Mouse (Mus musculus) macrophage (primary cell): Measurements from ENCODE around the gene Sbf2. TPM values are rescaled to one million over a fixed set of nuclear protein-coding genes. Genes with fewer than 3 reads are reported as not detected.

Source experiments
- H3K27ac ChIP-seq: fragments of 350-480 bp; formaldehyde crosslinking; 2 replicates; pipeline ENCODE4 v1.9.0; 2021
- H3K36me3 ChIP-seq: fragments of 350-480 bp; formaldehyde crosslinking; 2 replicates; pipeline ENCODE4 v1.9.0; 2021; ENCODE audit errors: inconsistent target
- H3K4me3 ChIP-seq: fragments of 350-480 bp; formaldehyde crosslinking; 2 replicates; pipeline ENCODE4 v1.9.0; 2021; ENCODE audit errors: inconsistent target
- H3K79me2 ChIP-seq: fragments of 350-480 bp; formaldehyde crosslinking; 2 replicates; pipeline ENCODE4 v1.9.0; 2021; ENCODE audit errors: inconsistent target
- WGBS: methylation state at CpG from one replicate; pipeline ENCODE4 v1.1.7; 2026; ENCODE audit warnings: inconsistent platforms; ENCODE audit not compliant: missing documents; 5-methylcytosine and 5-hydroxymethylcytosine counted together
- polyA plus RNA-seq: library from polyadenylated mRNA; stranded (reverse); fragments of 250-400 nt; gene quantifications from 3 replicates; pipeline ENCODE4 v1.2.4, GENCODE M21; 2018; ENCODE audit warnings: inconsistent platforms

Sbf2 gene
- polyA plus RNA-seq, 1 experiment from 2014 or later = 42.4 TPM

DNA sequence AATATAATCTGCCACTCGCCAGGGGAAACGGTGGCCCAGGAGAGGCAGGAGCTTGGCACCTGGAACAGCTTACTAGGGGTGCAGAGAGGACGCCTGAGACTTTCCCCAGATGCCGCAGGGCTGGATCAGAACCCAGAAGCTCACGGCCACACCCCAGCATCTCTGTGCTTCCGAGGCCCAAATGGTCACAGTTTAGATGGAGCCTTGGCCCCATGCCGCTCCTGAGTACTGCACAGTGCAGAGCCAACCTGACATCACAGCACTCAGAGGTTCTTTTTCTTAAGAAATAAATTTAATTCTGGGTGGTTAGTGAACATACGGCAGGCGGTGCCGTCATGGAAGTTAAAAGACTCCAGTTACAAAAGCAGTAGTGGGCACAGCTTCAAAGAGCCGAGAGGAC is 307.0 kb downstream of the Sbf2 start:
- H3K4me3 ChIP-seq = no peak overlapping the region
- H3K79me2 ChIP-seq = no peaks in the 10 kb centered on the region
- no peak overlapping the region for H3K27ac ChIP-seq
- peaks cover 33% of the 10 kb centered on the region for H3K36me3 ChIP-seq
- 94% methylated on average over 11 of the region's 11 CpGs for WGBS

DNA sequence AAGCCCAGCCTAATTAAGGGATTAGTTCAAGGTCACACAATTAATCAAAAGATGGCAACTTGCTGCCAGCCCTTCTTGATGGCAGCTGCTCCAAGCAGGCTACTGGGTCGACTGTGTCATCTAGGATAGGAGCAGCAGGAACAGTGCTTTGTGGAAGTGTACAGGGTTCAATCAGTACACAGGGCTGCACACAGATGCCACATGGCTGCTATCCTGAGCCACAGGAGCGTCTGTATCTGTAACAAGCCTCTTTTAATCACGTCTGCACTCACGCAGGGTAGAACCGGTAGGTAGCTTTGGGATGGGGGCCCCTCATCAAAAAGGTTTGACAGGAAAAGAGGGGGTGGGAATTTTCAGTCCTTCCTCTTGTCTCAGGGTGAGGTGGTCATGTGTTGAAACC is 308.4 kb downstream of the Sbf2 start:
- Histone ChIP-seq H3K27ac (no peak overlapping the region), H3K79me2 (no peaks in the 10 kb centered on the region), H3K36me3 (peaks cover 25% of the 10 kb centered on the region; the same call in 1 of the 2 replicates), H3K4me3 (no peak overlapping the region)
- WGBS = 97% methylated on average over 5 of the region's 5 CpGs

GRCm38 (mm10) chr7:110305486-110305885 is 309.2 kb downstream of the Sbf2 start:
- H3K4me3 ChIP-seq = no peak overlapping the region
- WGBS = 98% methylated on average over 4 of the region's 4 CpGs
- H3K36me3 ChIP-seq = peaks cover 22% of the 10 kb centered on the region; the same call in 1 of the 2 replicates
- no peak overlapping the region for H3K27ac ChIP-seq
- H3K79me2 ChIP-seq = no peaks in the 10 kb centered on the region

DNA sequence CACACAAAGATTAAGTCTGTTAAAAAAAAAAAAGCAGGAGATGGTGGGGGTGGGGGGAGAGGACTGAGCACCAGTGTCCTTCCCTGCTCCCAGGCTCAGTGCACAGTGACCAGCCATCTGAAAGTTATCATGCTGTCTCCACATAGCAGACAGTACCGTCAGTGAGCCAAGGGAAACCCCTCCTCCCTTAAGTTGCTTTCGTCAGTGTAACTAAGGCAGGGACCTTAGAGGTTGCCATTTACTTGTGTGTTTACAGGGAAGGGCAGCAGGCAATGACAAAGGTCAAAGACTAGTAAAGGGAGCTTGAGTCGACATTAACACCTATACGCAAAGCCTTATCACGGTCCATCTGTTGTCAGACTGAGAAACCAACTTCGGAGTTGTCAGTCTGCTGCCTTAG is 311.8 kb downstream of the Sbf2 start:
- Histone ChIP-seq H3K79me2 (no peaks in the 10 kb centered on the region), H3K36me3 (peaks cover 4% of the 10 kb centered on the region; the same call in 1 of the 2 replicates)

DNA sequence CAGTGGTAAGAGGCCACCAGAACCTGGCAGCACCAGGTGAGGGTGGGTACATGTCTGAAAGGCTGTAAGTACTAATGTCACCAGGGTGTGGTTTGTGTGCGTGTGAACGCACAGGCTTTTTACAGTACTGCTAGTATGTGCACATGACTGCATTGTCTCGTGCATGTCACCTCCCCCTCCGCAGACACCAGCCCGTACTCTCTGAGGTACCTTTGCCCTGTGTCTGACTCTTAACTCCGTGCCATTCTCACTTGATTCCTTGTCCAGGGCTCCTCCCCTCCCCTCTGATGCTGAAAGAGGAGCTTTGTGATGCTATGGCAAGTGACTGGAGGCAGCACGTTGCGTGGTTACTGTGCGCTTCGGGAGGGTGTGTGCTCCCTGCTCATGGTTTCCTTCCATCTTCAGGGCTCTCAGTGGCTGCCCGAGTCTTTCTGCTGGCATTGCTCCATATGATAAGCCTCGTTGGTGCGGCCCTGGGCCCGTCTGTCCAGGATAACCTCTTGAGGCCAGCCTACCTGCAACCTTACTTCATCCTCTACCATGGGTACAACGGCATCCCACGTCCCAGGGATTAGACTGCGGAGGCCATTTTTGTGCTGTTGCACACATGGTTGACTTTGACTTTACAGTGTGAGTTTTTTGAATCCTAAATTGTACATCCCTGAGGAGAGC is 315.8 kb downstream of the Sbf2 start:
- no peak overlapping the region for H3K27ac ChIP-seq
- H3K79me2 ChIP-seq = no peaks in the 10 kb centered on the region
- H3K36me3 ChIP-seq = no peaks in the 10 kb centered on the region
- no peak overlapping the region for H3K4me3 ChIP-seq
- WGBS = 92% methylated on average over 16 of the region's 17 CpGs

More for the DNA sequence above, 311.8 kb downstream of the Sbf2 start:
- 88% methylated on average over 6 of the region's 6 CpGs for WGBS
- Histone ChIP-seq H3K4me3 (no peak overlapping the region), H3K27ac (no peak overlapping the region)

- Histone ChIP-seq H3K4me3 (no peak overlapping the region), H3K79me2 (no peaks in the 10 kb centered on the region), H3K36me3 (no peaks in the 10 kb centered on the region), H3K27ac (no peak overlapping the region)
- 94% methylated on average over 7 of the region's 7 CpGs for WGBS
Measured at GRCm38 (mm10) chr7:110298090-110298489, 316.6 kb downstream of the Sbf2 start.

- H3K27ac ChIP-seq = no peak overlapping the region
- 98% methylated on average over 4 of the region's 4 CpGs for WGBS
- H3K4me3 ChIP-seq = no peak overlapping the region
- no peaks in the 10 kb centered on the region for H3K36me3 ChIP-seq
- H3K79me2 ChIP-seq = no peaks in the 10 kb centered on the region
Measured at GRCm38 (mm10) chr7:110297611-110298010, 317.1 kb downstream of the Sbf2 start.

GRCm38 (mm10) chr7:110296889-110297603 is 317.7 kb downstream of the Sbf2 start:
- no peak overlapping the region for H3K4me3 ChIP-seq
- no peak overlapping the region for H3K27ac ChIP-seq
- H3K79me2 ChIP-seq = no peaks in the 10 kb centered on the region
- WGBS = 94% methylated on average over 16 of the region's 17 CpGs
- no peaks in the 10 kb centered on the region for H3K36me3 ChIP-seq

GRCm38 (mm10) chr7:110289647-110290046 is 325.1 kb downstream of the Sbf2 start:
- 83% methylated on average over 4 of the region's 4 CpGs for WGBS
- no peak overlapping the region for H3K4me3 ChIP-seq
- H3K36me3 ChIP-seq = no peaks in the 10 kb centered on the region
- H3K27ac ChIP-seq = no peak overlapping the region
- no peaks in the 10 kb centered on the region for H3K79me2 ChIP-seq

GRCm38 (mm10) chr7:110288731-110289191 is 326.0 kb downstream of the Sbf2 start:
- Histone ChIP-seq H3K4me3 (no peak overlapping the region), H3K36me3 (no peaks in the 10 kb centered on the region), H3K27ac (no peak overlapping the region), H3K79me2 (no peaks in the 10 kb centered on the region)
- 98% methylated on average over 6 of the region's 6 CpGs for WGBS

DNA sequence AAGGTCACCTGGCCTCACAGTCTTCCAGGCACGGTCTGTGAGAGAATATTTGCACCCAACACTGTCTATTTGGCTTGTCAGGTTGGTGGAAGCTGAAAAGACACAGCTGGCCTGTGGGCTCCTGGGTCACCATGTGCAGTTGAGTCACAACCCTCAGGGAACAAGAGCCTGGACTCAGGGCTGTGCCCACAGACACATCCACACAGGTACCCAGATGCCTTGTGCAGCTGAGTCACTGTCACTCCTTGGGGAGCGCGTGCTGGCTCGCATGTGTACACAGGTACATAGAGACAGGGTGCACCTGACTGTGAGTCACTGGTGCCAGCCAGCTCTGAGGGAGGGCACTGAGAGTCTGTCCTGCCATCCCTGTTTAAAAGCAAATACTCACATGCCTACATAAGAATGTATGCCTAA is 326.5 kb downstream of the Sbf2 start:
- 97% methylated on average over 4 of the region's 4 CpGs for WGBS
- no peaks in the 10 kb centered on the region for H3K36me3 ChIP-seq
- H3K27ac ChIP-seq = no peak overlapping the region
- H3K79me2 ChIP-seq = no peaks in the 10 kb centered on the region
- H3K4me3 ChIP-seq = no peak overlapping the region

DNA sequence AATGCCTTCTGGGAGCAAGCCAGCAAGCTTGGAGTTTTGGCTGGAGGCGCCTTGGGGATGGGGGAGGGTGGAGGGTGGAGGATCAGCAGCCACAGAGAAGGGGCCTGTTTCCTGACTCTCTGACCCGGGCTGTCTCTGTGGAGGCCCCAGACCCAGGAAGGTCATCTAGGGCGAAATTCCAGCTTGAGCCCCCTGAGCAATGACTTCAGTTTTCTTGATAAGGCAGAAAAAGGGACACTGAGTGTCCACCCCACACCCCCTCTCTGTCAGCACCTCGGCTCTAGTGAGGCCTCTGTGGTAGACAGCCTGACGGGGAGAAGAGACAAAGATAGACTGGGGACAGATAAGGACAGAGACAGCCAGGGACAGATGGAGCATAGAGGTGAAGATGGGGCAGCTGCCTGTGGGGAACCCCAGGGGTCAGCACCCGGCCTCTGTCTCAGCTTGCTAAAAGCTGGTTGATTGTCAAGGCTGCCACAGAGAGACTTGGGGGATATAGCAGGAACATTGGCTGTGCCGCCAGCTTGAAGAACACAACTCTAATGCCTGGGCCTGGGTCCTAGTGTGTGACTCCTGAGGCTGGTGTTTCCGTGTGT is 327.1 kb downstream of the Sbf2 start:
- Histone ChIP-seq H3K4me3 (no peak overlapping the region), H3K36me3 (0 out of 2 replicates have a peak, but pooled peaks cover 3% of the 10 kb centered on the region), H3K27ac (no peak overlapping the region), H3K79me2 (no peaks in the 10 kb centered on the region)
- WGBS = 90% methylated on average over 8 of the region's 8 CpGs

DNA sequence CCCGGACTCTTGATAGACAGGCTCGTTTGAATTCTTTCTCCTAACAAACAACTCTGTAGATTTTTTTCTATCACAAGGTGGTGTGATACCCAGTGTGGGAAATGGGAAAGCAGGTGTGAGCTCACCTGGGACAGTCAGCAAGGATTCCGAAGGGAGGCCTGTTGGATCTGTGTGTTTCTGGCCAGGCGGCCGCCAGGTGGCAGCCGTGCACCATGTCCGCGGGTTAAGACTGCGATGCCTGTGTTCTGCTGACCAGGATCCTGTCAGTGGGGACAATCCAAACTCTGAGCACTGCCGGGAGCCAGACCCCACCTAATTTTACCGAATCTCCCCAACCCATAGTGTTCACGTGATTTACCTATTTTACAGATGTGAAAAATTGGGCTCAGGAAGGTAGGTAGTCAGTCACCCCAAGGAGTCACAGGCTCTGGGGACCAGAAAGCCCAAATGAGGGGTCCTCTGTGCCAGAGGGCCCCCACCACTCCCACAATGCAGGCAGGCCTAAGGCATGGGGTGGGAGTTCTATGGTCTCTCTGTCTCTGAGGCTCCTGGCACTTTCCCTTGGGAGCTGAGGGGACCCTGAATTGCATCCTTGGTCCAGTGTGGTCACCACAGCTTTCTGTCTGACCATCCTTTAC is 327.8 kb downstream of the Sbf2 start:
- no peak overlapping the region for H3K27ac ChIP-seq
- WGBS = 19% methylated on average over 12 of the region's 12 CpGs
- H3K36me3 ChIP-seq = peaks cover 9% of the 10 kb centered on the region; the same call in 1 of the 2 replicates
- no peaks in the 10 kb centered on the region for H3K79me2 ChIP-seq
- H3K4me3 ChIP-seq = no peak overlapping the region

DNA sequence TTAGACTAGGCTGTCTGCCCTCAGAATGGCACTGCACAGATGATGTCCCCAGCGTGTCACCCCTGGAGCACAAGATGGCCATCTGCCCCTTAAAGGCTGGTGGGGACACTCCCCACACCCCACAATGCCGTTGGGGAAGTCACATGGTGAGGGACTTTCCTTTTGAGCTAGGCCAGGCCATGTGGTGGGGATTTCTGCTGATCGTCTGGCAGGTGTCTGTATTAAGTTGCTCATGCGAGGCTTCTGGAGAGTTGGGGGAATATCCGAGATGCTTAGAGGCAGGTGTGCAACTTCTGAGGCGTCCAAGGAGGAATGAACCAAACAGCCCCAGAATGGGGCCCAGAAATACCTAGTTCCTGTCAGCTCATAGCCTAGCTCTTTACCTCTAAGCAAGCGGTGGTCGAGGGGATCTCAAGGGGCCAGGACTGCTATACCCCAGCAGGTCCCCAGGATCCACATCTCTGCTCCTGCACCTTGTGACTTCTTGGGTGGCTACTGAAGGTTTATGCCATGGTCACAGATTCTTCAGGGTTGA is 328.5 kb downstream of the Sbf2 start:
- peaks cover 16% of the 10 kb centered on the region; the same call in 1 of the 2 replicates for H3K36me3 ChIP-seq
- no peak overlapping the region for H3K4me3 ChIP-seq
- H3K27ac ChIP-seq = no peak overlapping the region
- 67% methylated on average over 8 of the region's 8 CpGs for WGBS
- H3K79me2 ChIP-seq = no peaks in the 10 kb centered on the region
